Mouse (Mus musculus): ENCODE measurements around the gene Fam234a.
"Not testable (repeated sequence)": the region's sequence is repeated elsewhere in the genome, so short reads cannot be mapped to it uniquely, and the experiment has no call there.

Gene Fam234a

GRCm38 (mm10) chr17:26175248-26175647, 68.8 kb downstream of the Fam234a start:
- DNase-seq (ENCODE audit: low read depth): not testable (repeated sequence)

- DNase-seq (ENCODE audit: low read depth): no peak
Measured at GRCm38 (mm10) chr17:26168039-26168438, 76.0 kb downstream of the Fam234a start.

GRCm38 (mm10) chr17:26162736-26163135, 81.3 kb downstream of the Fam234a start:
- no peak for DNase-seq (ENCODE audit: low read depth)

Measured in c-Kit-positive CD71-positive TER-119-negative erythroid progenitor cells, embryonic 14.5 days (primary cell).